Mouse (Mus musculus): Measurements from ENCODE around the gene Ano6. TPM values are rescaled to one million over a fixed set of nuclear protein-coding genes. Genes with fewer than 3 reads are reported as not detected.
A peak's percentile ranks its signal among the peaks of the same experiment; 100 is the strongest.

Gene Ano6
- polyA plus RNA-seq, 1 experiment, result 22.8 TPM

GRCm38 (mm10) chr15:95963533-95964250 is 173.0 kb downstream of the Ano6 start:
- H3K27me3 ChIP-seq (ENCODE audit: control insufficient read depth, insufficient read depth, low read length), result no peaks in the 10 kb centered on the region
- peaks cover 3% of the 10 kb centered on the region; the same call in 1 of the 2 replicates for H3K36me3 ChIP-seq (ENCODE audit: control insufficient read depth, insufficient read depth, low read length)
- DNase-seq (ENCODE audit: low read depth in 1 of 2, low spot score in 2 of 2), result no peak
- peak overlapping the region; percentile 93 for H3K27ac ChIP-seq (ENCODE audit: insufficient read depth, low read length)
- H3K4me1 ChIP-seq (ENCODE audit: control insufficient read depth, insufficient read depth, insufficient read length), result peaks cover 16% of the 10 kb centered on the region; the same call in 1 of the 2 replicates
- 89% methylated on average over 12 of the region's 12 CpGs for WGBS
- no peak for TF ChIP-seq CTCF (IDR thresholded peaks at IDR 0.05; ENCODE audit: extremely low read depth, insufficient read depth, insufficient read length, insufficient replicate concordance)
- TF ChIP-seq POLR2A (IDR thresholded peaks at IDR 0.05; ENCODE audit: low read depth, low read length), result no peak
- H3K4me3 ChIP-seq (ENCODE audit: extremely low read depth, insufficient read depth, insufficient read length), result no peak overlapping the region

DNA sequence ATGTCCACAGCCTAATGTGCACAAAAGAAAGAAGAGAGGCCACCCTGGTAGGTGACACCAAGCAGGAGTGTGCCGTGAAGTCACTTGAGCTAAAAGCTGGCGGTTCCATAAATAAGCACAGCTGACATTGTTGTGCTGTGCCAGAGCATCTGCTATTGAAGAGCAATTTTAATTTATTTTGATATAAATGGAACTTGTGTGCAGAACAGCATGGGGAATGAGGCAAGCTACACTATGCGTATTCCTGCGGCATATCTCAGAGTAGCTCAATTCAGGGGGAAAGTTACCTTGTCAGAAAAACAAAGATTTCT is 173.6 kb downstream of the Ano6 start:
- no peak overlapping the region for H3K4me3 ChIP-seq (ENCODE audit: extremely low read depth, insufficient read depth, insufficient read length)
- TF ChIP-seq CTCF (IDR thresholded peaks at IDR 0.05; ENCODE audit: extremely low read depth, insufficient read depth, insufficient read length, insufficient replicate concordance), result no peak
- TF ChIP-seq POLR2A (IDR thresholded peaks at IDR 0.05; ENCODE audit: low read depth, low read length), result no peak
- H3K4me1 ChIP-seq (ENCODE audit: control insufficient read depth, insufficient read depth, insufficient read length), result peaks cover 16% of the 10 kb centered on the region; the same call in 1 of the 2 replicates
- no peak for DNase-seq (ENCODE audit: low read depth in 1 of 2, low spot score in 2 of 2)
- H3K27me3 ChIP-seq (ENCODE audit: control insufficient read depth, insufficient read depth, low read length), result no peaks in the 10 kb centered on the region
- WGBS, result 94% methylated on average over 4 of the region's 4 CpGs
- H3K27ac ChIP-seq (ENCODE audit: insufficient read depth, low read length), result peak overlapping the region; percentile 93
- H3K36me3 ChIP-seq (ENCODE audit: control insufficient read depth, insufficient read depth, low read length), result peaks cover 3% of the 10 kb centered on the region; the same call in 1 of the 2 replicates

GRCm38 (mm10) chr15:95966979-95967378 is 176.3 kb downstream of the Ano6 start:
- peaks cover 2% of the 10 kb centered on the region; the same call in 1 of the 2 replicates for H3K36me3 ChIP-seq (ENCODE audit: control insufficient read depth, insufficient read depth, low read length)
- no peak overlapping the region for H3K4me3 ChIP-seq (ENCODE audit: extremely low read depth, insufficient read depth, insufficient read length)
- no peaks in the 10 kb centered on the region for H3K27me3 ChIP-seq (ENCODE audit: control insufficient read depth, insufficient read depth, low read length)
- peaks cover 7% of the 10 kb centered on the region; the same call in 1 of the 2 replicates for H3K4me1 ChIP-seq (ENCODE audit: control insufficient read depth, insufficient read depth, insufficient read length)
- TF ChIP-seq POLR2A (IDR thresholded peaks at IDR 0.05; ENCODE audit: low read depth, low read length), result no peak
- no peak for TF ChIP-seq CTCF (IDR thresholded peaks at IDR 0.05; ENCODE audit: extremely low read depth, insufficient read depth, insufficient read length, insufficient replicate concordance)
- DNase-seq (ENCODE audit: low read depth in 1 of 2, low spot score in 2 of 2), result no peak
- no peak overlapping the region for H3K27ac ChIP-seq (ENCODE audit: insufficient read depth, low read length)
- WGBS, result 98% methylated on average over 2 of the region's 2 CpGs

GRCm38 (mm10) chr15:95967516-95968196 is 177.0 kb downstream of the Ano6 start:
- Histone ChIP-seq H3K27ac (ENCODE audit: insufficient read depth, low read length) (no peak overlapping the region), H3K27me3 (ENCODE audit: control insufficient read depth, insufficient read depth, low read length) (no peaks in the 10 kb centered on the region), H3K36me3 (ENCODE audit: control insufficient read depth, insufficient read depth, low read length) (peaks cover 5% of the 10 kb centered on the region), H3K4me1 (ENCODE audit: control insufficient read depth, insufficient read depth, insufficient read length) (peaks cover 4% of the 10 kb centered on the region; the same call in 1 of the 2 replicates), H3K4me3 (ENCODE audit: extremely low read depth, insufficient read depth, insufficient read length) (no peak overlapping the region)
- TF ChIP-seq CTCF (IDR thresholded peaks at IDR 0.05; ENCODE audit: extremely low read depth, insufficient read depth, insufficient read length, insufficient replicate concordance) (no peak), POLR2A (IDR thresholded peaks at IDR 0.05; ENCODE audit: low read depth, low read length) (no peak)
- DNase-seq (ENCODE audit: low read depth in 1 of 2, low spot score in 2 of 2), result no peak
- WGBS, result 94% methylated on average over 16 of the region's 16 CpGs

GRCm38 (mm10) chr15:95969596-95969995 is 179.0 kb downstream of the Ano6 start:
- Histone ChIP-seq H3K4me3 (ENCODE audit: extremely low read depth, insufficient read depth, insufficient read length) (no peak overlapping the region), H3K36me3 (ENCODE audit: control insufficient read depth, insufficient read depth, low read length) (peaks cover 13% of the 10 kb centered on the region), H3K27ac (ENCODE audit: insufficient read depth, low read length) (no peak overlapping the region), H3K4me1 (ENCODE audit: control insufficient read depth, insufficient read depth, insufficient read length) (no peaks in the 10 kb centered on the region), H3K27me3 (ENCODE audit: control insufficient read depth, insufficient read depth, low read length) (no peaks in the 10 kb centered on the region)
- TF ChIP-seq CTCF (IDR thresholded peaks at IDR 0.05; ENCODE audit: extremely low read depth, insufficient read depth, insufficient read length, insufficient replicate concordance), result no peak
- TF ChIP-seq POLR2A (IDR thresholded peaks at IDR 0.05; ENCODE audit: low read depth, low read length), result no peak
- WGBS, result 91% methylated on average over 6 of the region's 6 CpGs
- no peak for DNase-seq (ENCODE audit: low read depth in 1 of 2, low spot score in 2 of 2)

GRCm38 (mm10) chr15:95970176-95970575 is 179.5 kb downstream of the Ano6 start:
- Histone ChIP-seq H3K27me3 (ENCODE audit: control insufficient read depth, insufficient read depth, low read length) (no peaks in the 10 kb centered on the region), H3K27ac (ENCODE audit: insufficient read depth, low read length) (no peak overlapping the region), H3K36me3 (ENCODE audit: control insufficient read depth, insufficient read depth, low read length) (peaks cover 13% of the 10 kb centered on the region), H3K4me1 (ENCODE audit: control insufficient read depth, insufficient read depth, insufficient read length) (no peaks in the 10 kb centered on the region), H3K4me3 (ENCODE audit: extremely low read depth, insufficient read depth, insufficient read length) (no peak overlapping the region)
- DNase-seq (ENCODE audit: low read depth in 1 of 2, low spot score in 2 of 2), result no peak
- 92% methylated on average over 5 of the region's 5 CpGs for WGBS
- TF ChIP-seq CTCF (IDR thresholded peaks at IDR 0.05; ENCODE audit: extremely low read depth, insufficient read depth, insufficient read length, insufficient replicate concordance) (no peak), POLR2A (IDR thresholded peaks at IDR 0.05; ENCODE audit: low read depth, low read length) (no peak)

GRCm38 (mm10) chr15:95970691-95971090 is 180.0 kb downstream of the Ano6 start:
- H3K36me3 ChIP-seq (ENCODE audit: control insufficient read depth, insufficient read depth, low read length), result peaks cover 13% of the 10 kb centered on the region
- DNase-seq (ENCODE audit: low read depth in 1 of 2, low spot score in 2 of 2), result no peak
- WGBS, result 91% methylated on average over 7 of the region's 7 CpGs
- TF ChIP-seq CTCF (IDR thresholded peaks at IDR 0.05; ENCODE audit: extremely low read depth, insufficient read depth, insufficient read length, insufficient replicate concordance) (no peak), POLR2A (IDR thresholded peaks at IDR 0.05; ENCODE audit: low read depth, low read length) (no peak)
- no peak overlapping the region for H3K4me3 ChIP-seq (ENCODE audit: extremely low read depth, insufficient read depth, insufficient read length)
- H3K27ac ChIP-seq (ENCODE audit: insufficient read depth, low read length), result no peak overlapping the region
- H3K27me3 ChIP-seq (ENCODE audit: control insufficient read depth, insufficient read depth, low read length), result no peaks in the 10 kb centered on the region
- no peaks in the 10 kb centered on the region for H3K4me1 ChIP-seq (ENCODE audit: control insufficient read depth, insufficient read depth, insufficient read length)

Measured in spleen, adult 2 months (tissue).